Mouse (Mus musculus) forebrain, embryonic 11.5 days (tissue): ENCODE data around the gene P2rx4. TPM values are rescaled to one million over a fixed set of nuclear protein-coding genes. Genes with fewer than 3 reads are reported as not detected.

Source experiments
- ATAC-seq: fragments of 200-750 bp; cut with Nextera tagmentation; replicated peaks from 2 replicates; pipeline ENCODE4 v1.8.0; 2017; ENCODE audit warnings: moderate TSS enrichment; ENCODE audit not compliant: low FRiP score
- DNase-seq: peaks from one replicate; pipeline ENCODE4 v3.0.0-alpha.2; 2017; ENCODE audit warnings: low spot score
- H3K27ac ChIP-seq: fragments of 300-500 bp; sonication (generic); 2 replicates; pipeline ENCODE4 v1.5.1; 2014; ENCODE audit warnings: low read depth, low read length
- H3K27me3 ChIP-seq: fragments of 300-500 bp; sonication (generic); 2 replicates; pipeline ENCODE4 v1.6.1; 2014; ENCODE audit warnings: mild to moderate bottlenecking, low read length, mixed read lengths; ENCODE audit not compliant: control insufficient read depth, insufficient read depth
- H3K36me3 ChIP-seq: fragments of 300-500 bp; sonication (generic); 2 replicates; pipeline ENCODE4 v1.6.1; 2014; ENCODE audit warnings: mild to moderate bottlenecking, low read length, moderate library complexity, mixed read lengths; ENCODE audit not compliant: control insufficient read depth, insufficient read depth
- H3K4me1 ChIP-seq: fragments of 300-500 bp; sonication (generic); replicated peaks from 2 replicates; pipeline ENCODE4 v1.6.1; 2014; ENCODE audit warnings: low read length, mixed read lengths; ENCODE audit not compliant: control insufficient read depth, insufficient read depth
- H3K4me2 ChIP-seq: fragments of 300-500 bp; sonication (generic); 2 replicates; pipeline ENCODE4 v1.6.1; 2014; ENCODE audit warnings: low read depth, mild to moderate bottlenecking, low read length, moderate library complexity, mixed read lengths; ENCODE audit not compliant: severe bottlenecking
- H3K4me3 ChIP-seq: fragments of 300-500 bp; sonication (generic); 2 replicates; pipeline ENCODE4 v1.5.1; 2014; ENCODE audit warnings: low read depth, low read length
- H3K9ac ChIP-seq: fragments of 300-500 bp; sonication (generic); 2 replicates; pipeline ENCODE4 v1.6.1; 2014; ENCODE audit warnings: low read length
- H3K9me3 ChIP-seq: fragments of 300-500 bp; sonication (generic); 2 replicates; pipeline ENCODE4 v1.6.1; 2016; ENCODE audit warnings: low read length, mixed read lengths; ENCODE audit not compliant: control insufficient read depth
- WGBS: fragments of 180-500 bp; shearing (Covaris S2); extraction: QIAGEN DNeasy Blood & Tissue Kit; methylation state at CpG from one replicate; pipeline ENCODE4 v1.1.7; 2014; 5-methylcytosine and 5-hydroxymethylcytosine counted together
- polyA plus RNA-seq: library from polyadenylated mRNA; unstranded; fragments of >200 nt; fragmentation: Nextera tagmentation; extraction: Ambion mirVana; gene quantifications from 2 replicates; pipeline ENCODE4 v1.2.1, GENCODE M21; 2014

P2rx4 gene
- polyA plus RNA-seq, 1 experiment from 2014 or later: 5.5 TPM

GRCm38 (mm10) chr5:122708819-122709218, 1.5 kb downstream of the P2rx4 start:
- Histone ChIP-seq H3K9ac (no peak overlapping the region), H3K4me3 (no peak overlapping the region), H3K4me2 (no peak overlapping the region), H3K36me3 (no peaks in the 10 kb centered on the region), H3K9me3 (no peaks in the 10 kb centered on the region), H3K4me1 (0 out of 2 replicates have a peak, but pooled peaks cover 3% of the 10 kb centered on the region), H3K27ac (no peak overlapping the region), H3K27me3 (no peaks in the 10 kb centered on the region)
- 83% methylated on average over 6 of the region's 6 CpGs for WGBS
- ATAC-seq: no peak
- no peak for DNase-seq

- WGBS: 91% methylated on average over 1 of the region's 1 CpGs
- H3K9me3 ChIP-seq: no peaks in the 10 kb centered on the region
Observed at GRCm38 (mm10) chr5:122715723-122716122, 8.4 kb downstream of the P2rx4 start.

DNA sequence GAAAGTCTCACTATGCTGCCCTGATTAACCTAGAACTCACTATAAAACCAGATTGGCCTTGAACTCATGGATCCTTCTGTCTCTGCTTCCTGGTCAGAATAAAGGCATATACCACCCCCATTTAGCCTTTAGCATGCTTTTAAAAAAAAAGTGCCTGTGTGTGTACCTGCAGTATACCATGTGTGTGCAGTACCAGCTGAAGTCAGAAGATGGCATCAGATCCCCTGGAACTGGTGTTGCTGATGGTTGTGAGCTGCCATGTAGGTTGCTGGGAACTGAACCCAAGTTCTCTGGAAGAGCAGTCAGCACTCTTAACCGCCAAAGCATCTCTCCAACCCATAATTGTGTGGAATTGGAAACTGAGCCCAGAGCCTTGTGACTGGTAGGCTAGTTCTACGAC, 9.4 kb downstream of the P2rx4 start:
- Histone ChIP-seq H3K27me3 (no peaks in the 10 kb centered on the region), H3K4me3 (no peak overlapping the region), H3K27ac (no peak overlapping the region), H3K4me1 (no peaks in the 10 kb centered on the region), H3K9me3 (no peaks in the 10 kb centered on the region), H3K4me2 (no peak overlapping the region), H3K9ac (no peak overlapping the region), H3K36me3 (no peaks in the 10 kb centered on the region)
- DNase-seq (no peak), ATAC-seq (no peak)
- 91% methylated on average over 2 of the region's 2 CpGs for WGBS

More at GRCm38 (mm10) chr5:122715723-122716122, 8.4 kb downstream of the P2rx4 start:
- no peak overlapping the region for H3K4me3 ChIP-seq
- H3K36me3 ChIP-seq: no peaks in the 10 kb centered on the region
- H3K4me2 ChIP-seq: no peak overlapping the region
- H3K9ac ChIP-seq: no peak overlapping the region
- ATAC-seq: no peak
- H3K27ac ChIP-seq: no peak overlapping the region
- no peaks in the 10 kb centered on the region for H3K4me1 ChIP-seq
- no peaks in the 10 kb centered on the region for H3K27me3 ChIP-seq
- no peak for DNase-seq

DNA sequence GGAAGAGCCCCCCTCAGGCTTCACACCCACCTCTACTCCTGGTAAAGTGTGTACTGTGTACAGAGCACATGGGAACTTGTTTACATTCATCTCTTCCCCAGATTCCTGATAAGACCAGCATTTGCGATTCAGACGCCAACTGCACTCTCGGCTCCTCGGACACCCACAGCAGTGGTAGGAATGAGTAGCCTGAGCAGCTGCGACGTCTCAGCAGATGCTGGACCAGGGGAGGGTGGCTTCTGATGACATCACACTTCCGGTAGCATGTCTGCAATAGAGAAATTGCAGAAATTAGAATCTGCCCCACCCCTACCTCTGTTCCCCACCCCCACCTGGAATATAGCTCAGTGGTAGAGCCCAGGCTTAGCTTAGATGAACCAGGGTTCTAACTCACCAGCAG, 11.1 kb downstream of the P2rx4 start:
- Histone ChIP-seq H3K4me1 (no peaks in the 10 kb centered on the region), H3K9me3 (no peaks in the 10 kb centered on the region), H3K9ac (no peak overlapping the region), H3K4me3 (no peak overlapping the region), H3K36me3 (no peaks in the 10 kb centered on the region), H3K27me3 (no peaks in the 10 kb centered on the region), H3K4me2 (no peak overlapping the region), H3K27ac (no peak overlapping the region)
- no peak for DNase-seq
- ATAC-seq: no peak
- WGBS: 86% methylated on average over 7 of the region's 7 CpGs

DNA sequence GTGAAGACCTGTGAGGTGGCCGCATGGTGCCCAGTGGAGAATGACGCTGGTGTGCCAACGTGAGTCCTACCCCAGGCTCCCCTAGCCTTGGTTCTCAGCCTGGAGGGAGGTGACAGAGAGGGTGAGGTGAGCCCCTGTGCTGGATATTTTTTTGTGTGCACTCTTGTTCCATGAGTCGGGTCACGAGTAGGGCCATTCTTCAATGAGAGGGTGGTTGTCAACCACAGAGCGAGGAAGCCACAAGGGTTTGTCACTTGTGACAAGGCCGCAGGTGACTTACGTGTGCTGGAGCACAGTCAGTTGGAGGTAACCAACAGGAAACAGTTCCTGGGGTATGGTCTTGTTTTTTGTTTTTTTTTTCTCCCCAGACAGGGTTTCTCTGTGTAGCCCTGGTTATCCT, 11.8 kb downstream of the P2rx4 start:
- H3K27me3 ChIP-seq: no peaks in the 10 kb centered on the region
- 94% methylated on average over 8 of the region's 8 CpGs for WGBS

GRCm38 (mm10) chr5:122725453-122725852, 18.1 kb downstream of the P2rx4 start:
- no peak overlapping the region for H3K4me2 ChIP-seq
- H3K4me3 ChIP-seq: no peak overlapping the region
- no peaks in the 10 kb centered on the region for H3K4me1 ChIP-seq
- H3K27ac ChIP-seq: no peak overlapping the region
- no peaks in the 10 kb centered on the region for H3K27me3 ChIP-seq
- H3K9me3 ChIP-seq: no peaks in the 10 kb centered on the region
- H3K36me3 ChIP-seq: no peaks in the 10 kb centered on the region
- no peak for ATAC-seq
- WGBS: 94% methylated on average over 13 of the region's 13 CpGs
- no peak for DNase-seq
- H3K9ac ChIP-seq: no peak overlapping the region

More for the DNA sequence above, 11.8 kb downstream of the P2rx4 start:
- Histone ChIP-seq H3K4me1 (no peaks in the 10 kb centered on the region), H3K4me3 (no peak overlapping the region), H3K9me3 (no peaks in the 10 kb centered on the region), H3K36me3 (no peaks in the 10 kb centered on the region), H3K9ac (no peak overlapping the region), H3K27ac (no peak overlapping the region), H3K4me2 (no peak overlapping the region)
- no peak for DNase-seq
- no peak for ATAC-seq

DNA sequence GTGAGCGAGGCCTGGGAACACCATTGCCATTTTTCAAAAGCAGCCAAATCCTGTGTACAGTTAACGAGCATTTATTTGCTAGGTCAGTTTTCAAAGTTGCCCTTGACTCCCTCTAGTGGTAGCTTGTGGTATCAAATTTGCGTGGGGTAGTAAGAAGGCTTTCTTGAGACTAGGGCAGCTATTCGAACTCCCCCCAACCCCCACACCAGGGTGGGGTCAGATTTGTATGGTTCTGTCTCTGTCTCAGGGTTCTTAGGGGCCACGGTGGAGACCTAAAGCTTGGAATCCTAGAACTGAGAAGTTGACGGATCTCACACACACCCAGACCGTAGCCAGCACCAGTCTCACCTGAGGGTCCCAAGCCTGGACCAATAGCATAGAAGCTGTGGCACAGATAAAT, 18.7 kb downstream of the P2rx4 start:
- 23% methylated on average over 7 of the region's 7 CpGs for WGBS
- no peak overlapping the region for H3K4me2 ChIP-seq
- no peaks in the 10 kb centered on the region for H3K36me3 ChIP-seq
- peak; percentile 12; the same call in 1 of the 2 replicates for ATAC-seq
- H3K27me3 ChIP-seq: no peaks in the 10 kb centered on the region
- peak; percentile 77 for DNase-seq
- H3K9me3 ChIP-seq: no peaks in the 10 kb centered on the region
- no peak overlapping the region for H3K27ac ChIP-seq
- H3K4me3 ChIP-seq: no peak overlapping the region
- H3K4me1 ChIP-seq: no peaks in the 10 kb centered on the region
- H3K9ac ChIP-seq: no peak overlapping the region

DNA sequence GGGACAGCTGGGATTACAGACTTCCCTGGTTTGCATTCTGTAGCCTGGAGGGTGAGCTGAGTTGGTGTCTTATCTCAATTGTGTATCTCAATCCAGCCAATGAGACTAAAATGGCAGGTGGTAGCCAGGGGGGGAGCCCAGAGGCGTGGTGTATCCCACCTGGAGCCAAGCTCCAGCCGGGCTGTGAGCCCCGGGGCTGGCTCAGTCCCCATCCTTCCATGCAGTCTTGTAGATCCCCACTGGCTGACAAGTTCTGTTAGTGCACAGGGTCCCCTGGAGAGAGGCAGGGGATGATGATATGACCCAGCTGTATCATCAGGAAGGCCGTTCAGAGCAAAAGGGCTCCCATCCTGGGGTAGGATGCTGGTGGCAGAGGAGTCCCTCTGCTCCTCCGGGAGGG, 19.3 kb downstream of the P2rx4 start:
- H3K27me3 ChIP-seq: no peaks in the 10 kb centered on the region
- DNase-seq (no peak), ATAC-seq (no peak)
- H3K27ac ChIP-seq: no peak overlapping the region
- no peak overlapping the region for H3K4me2 ChIP-seq
- WGBS: 86% methylated on average over 5 of the region's 5 CpGs
- no peaks in the 10 kb centered on the region for H3K9me3 ChIP-seq
- no peak overlapping the region for H3K4me3 ChIP-seq
- no peaks in the 10 kb centered on the region for H3K36me3 ChIP-seq
- H3K9ac ChIP-seq: no peak overlapping the region
- H3K4me1 ChIP-seq: no peaks in the 10 kb centered on the region

DNA sequence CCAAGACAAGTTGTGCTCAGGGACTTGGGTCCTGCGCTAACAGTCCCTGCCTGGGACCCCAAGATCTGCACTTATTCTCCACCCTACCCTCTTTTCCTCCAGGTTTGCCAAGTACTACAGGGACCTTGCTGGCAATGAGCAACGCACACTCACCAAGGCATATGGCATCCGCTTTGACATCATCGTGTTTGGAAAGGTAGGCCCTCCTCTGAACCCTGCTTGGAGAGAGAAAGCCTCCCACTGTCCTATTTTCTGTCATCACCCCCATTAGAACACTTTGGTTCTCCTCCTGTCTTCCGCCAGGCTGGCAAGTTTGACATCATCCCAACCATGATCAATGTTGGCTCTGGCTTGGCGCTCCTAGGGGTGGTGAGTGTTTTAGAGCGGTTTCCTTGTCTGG, 19.8 kb downstream of the P2rx4 start:
- WGBS: 94% methylated on average over 7 of the region's 7 CpGs
- H3K4me2 ChIP-seq: no peak overlapping the region
- no peaks in the 10 kb centered on the region for H3K27me3 ChIP-seq
- no peak overlapping the region for H3K9ac ChIP-seq
- H3K36me3 ChIP-seq: no peaks in the 10 kb centered on the region
- ATAC-seq: no peak
- DNase-seq: no peak
- H3K4me3 ChIP-seq: no peak overlapping the region
- H3K9me3 ChIP-seq: no peaks in the 10 kb centered on the region
- no peak overlapping the region for H3K27ac ChIP-seq
- no peaks in the 10 kb centered on the region for H3K4me1 ChIP-seq
